Mouse (Mus musculus) neural tube, embryonic 13.5 days (tissue): ENCODE measurements at regions not wholly inside any gene's neighbourhood (a gene's known extent, or its start where the extent isn't known, plus 50 kb on each side); places are given as distances from the start of the nearest gene placed in this dataset.

Experiments
- ATAC-seq: fragments of 200-750 bp; cut with Nextera tagmentation; 2 replicates; pipeline ENCODE4 v1.8.0; 2017; ENCODE audit warnings: low read depth, mild to moderate bottlenecking, moderate TSS enrichment, moderate library complexity
- H3K27ac ChIP-seq: fragments of 300-500 bp; sonication (generic); replicated peaks from 2 replicates; pipeline ENCODE4 v1.5.1; 2015; ENCODE audit warnings: moderate library complexity, mild to moderate bottlenecking, inconsistent platforms
- H3K27me3 ChIP-seq: fragments of 300-500 bp; sonication (generic); 2 replicates; pipeline ENCODE4 v1.6.1; 2015; ENCODE audit warnings: mild to moderate bottlenecking, inconsistent platforms
- H3K36me3 ChIP-seq: fragments of 300-500 bp; sonication (generic); 2 replicates; pipeline ENCODE4 v1.6.1; 2015; ENCODE audit warnings: mild to moderate bottlenecking, inconsistent platforms
- H3K4me1 ChIP-seq: fragments of 300-500 bp; sonication (generic); replicated peaks from 2 replicates; pipeline ENCODE4 v1.6.1; 2015; ENCODE audit warnings: inconsistent platforms
- H3K4me2 ChIP-seq: fragments of 300-500 bp; sonication (generic); 2 replicates; pipeline ENCODE4 v1.6.1; 2015; ENCODE audit warnings: inconsistent platforms, mild to moderate bottlenecking, moderate library complexity
- H3K4me3 ChIP-seq: fragments of 300-500 bp; sonication (generic); 2 replicates; pipeline ENCODE4 v1.5.1; 2015; ENCODE audit warnings: mild to moderate bottlenecking, inconsistent platforms
- H3K9ac ChIP-seq: fragments of 300-500 bp; sonication (generic); 2 replicates; pipeline ENCODE4 v1.6.1; 2015; ENCODE audit warnings: moderate library complexity, mild to moderate bottlenecking, inconsistent platforms
- H3K9me3 ChIP-seq: fragments of 300-500 bp; sonication (generic); 2 replicates; pipeline ENCODE4 v1.6.1; 2016; ENCODE audit warnings: inconsistent platforms
- WGBS: fragments of 180-500 bp; shearing (Covaris S2); methylation state at CpG from one replicate; pipeline ENCODE4 v1.1.7; 2015; 5-methylcytosine and 5-hydroxymethylcytosine counted together

GRCm38 (mm10) chr12:77976952-77977351 is 217.1 kb upstream of the Gm6657 start:
- H3K4me2 ChIP-seq = no peak overlapping the region
- H3K9me3 ChIP-seq = no peaks in the 10 kb centered on the region
- WGBS = 77% methylated on average over 2 of the region's 2 CpGs
- no peak overlapping the region for H3K9ac ChIP-seq
- H3K4me3 ChIP-seq = no peak overlapping the region
- H3K27me3 ChIP-seq = no peaks in the 10 kb centered on the region
- no peak for ATAC-seq
- 0 out of 2 replicates have a peak, but pooled peaks cover 4% of the 10 kb centered on the region for H3K4me1 ChIP-seq
- no peak overlapping the region for H3K27ac ChIP-seq
- H3K36me3 ChIP-seq = no peaks in the 10 kb centered on the region

DNA sequence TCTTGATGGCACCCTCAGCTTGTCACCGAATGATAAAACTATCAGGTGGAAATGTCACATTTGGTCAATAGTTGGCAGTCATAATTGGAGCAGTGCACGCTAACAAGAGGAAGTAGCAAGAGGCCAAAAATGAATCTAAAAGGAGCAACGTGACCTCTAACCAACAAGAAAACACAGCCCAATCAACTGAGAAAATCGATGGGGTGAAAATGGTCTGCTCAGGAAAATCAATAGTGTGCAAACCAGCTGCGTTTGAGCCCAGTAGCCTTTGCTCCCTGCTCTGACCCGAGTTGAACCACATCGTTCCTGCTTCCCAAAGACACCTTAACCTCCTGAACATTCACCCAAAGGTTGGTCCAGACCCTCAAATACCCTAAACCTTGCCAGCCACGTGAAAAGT is 207.3 kb upstream of the Gm6657 start:
- H3K4me2 ChIP-seq = no peak overlapping the region
- H3K9ac ChIP-seq = no peak overlapping the region
- no peaks in the 10 kb centered on the region for H3K4me1 ChIP-seq
- no peak for ATAC-seq
- no peak overlapping the region for H3K27ac ChIP-seq
- H3K9me3 ChIP-seq = no peaks in the 10 kb centered on the region
- no peak overlapping the region for H3K4me3 ChIP-seq
- no peaks in the 10 kb centered on the region for H3K36me3 ChIP-seq
- no peaks in the 10 kb centered on the region for H3K27me3 ChIP-seq
- 83% methylated on average over 8 of the region's 8 CpGs for WGBS

- Histone ChIP-seq H3K36me3 (no peaks in the 10 kb centered on the region), H3K27me3 (no peaks in the 10 kb centered on the region), H3K4me2 (no peak overlapping the region), H3K4me1 (no peaks in the 10 kb centered on the region), H3K4me3 (no peak overlapping the region), H3K9me3 (no peaks in the 10 kb centered on the region), H3K27ac (no peak overlapping the region), H3K9ac (no peak overlapping the region)
- ATAC-seq = no peak
- 34% methylated on average over 3 of the region's 3 CpGs for WGBS
These were observed 204.3 kb upstream of the Gm6657 start for GRCm38 (mm10) chr12:77989766-77990165.

- H3K9ac ChIP-seq = no peak overlapping the region
- ATAC-seq = no peak
- 78% methylated on average over 6 of the region's 6 CpGs for WGBS
- no peak overlapping the region for H3K4me2 ChIP-seq
- no peaks in the 10 kb centered on the region for H3K27me3 ChIP-seq
- no peaks in the 10 kb centered on the region for H3K36me3 ChIP-seq
- H3K9me3 ChIP-seq = no peaks in the 10 kb centered on the region
- H3K4me1 ChIP-seq = no peaks in the 10 kb centered on the region
- H3K4me3 ChIP-seq = no peak overlapping the region
- H3K27ac ChIP-seq = no peak overlapping the region
These were observed 202.4 kb upstream of the Gm6657 start for GRCm38 (mm10) chr12:77991627-77992026.

DNA sequence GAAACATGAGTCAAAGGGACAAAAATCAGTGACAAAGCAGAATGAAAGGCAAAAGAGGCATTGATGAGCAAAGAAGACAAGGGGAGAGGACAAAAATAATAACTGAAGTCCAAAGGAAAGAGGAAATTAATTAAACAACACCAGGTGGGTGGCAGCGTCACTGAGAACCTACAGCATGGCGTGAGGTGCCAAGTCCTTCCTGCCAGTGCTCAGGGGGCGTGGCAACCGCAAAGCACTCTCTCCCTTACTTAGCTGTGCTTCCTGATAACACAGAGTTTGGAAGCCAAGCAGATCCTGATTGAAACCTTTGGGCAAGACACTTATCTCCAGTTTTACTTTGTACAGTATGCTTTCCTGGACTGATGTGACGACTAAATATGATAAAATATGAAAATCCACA is 199.9 kb upstream of the Gm6657 start:
- H3K27me3 ChIP-seq = no peaks in the 10 kb centered on the region
- no peaks in the 10 kb centered on the region for H3K4me1 ChIP-seq
- H3K4me2 ChIP-seq = no peak overlapping the region
- H3K4me3 ChIP-seq = no peak overlapping the region
- WGBS = 87% methylated on average over 5 of the region's 5 CpGs
- H3K9me3 ChIP-seq = no peaks in the 10 kb centered on the region
- ATAC-seq = no peak
- H3K9ac ChIP-seq = no peak overlapping the region
- H3K27ac ChIP-seq = no peak overlapping the region
- no peaks in the 10 kb centered on the region for H3K36me3 ChIP-seq

DNA sequence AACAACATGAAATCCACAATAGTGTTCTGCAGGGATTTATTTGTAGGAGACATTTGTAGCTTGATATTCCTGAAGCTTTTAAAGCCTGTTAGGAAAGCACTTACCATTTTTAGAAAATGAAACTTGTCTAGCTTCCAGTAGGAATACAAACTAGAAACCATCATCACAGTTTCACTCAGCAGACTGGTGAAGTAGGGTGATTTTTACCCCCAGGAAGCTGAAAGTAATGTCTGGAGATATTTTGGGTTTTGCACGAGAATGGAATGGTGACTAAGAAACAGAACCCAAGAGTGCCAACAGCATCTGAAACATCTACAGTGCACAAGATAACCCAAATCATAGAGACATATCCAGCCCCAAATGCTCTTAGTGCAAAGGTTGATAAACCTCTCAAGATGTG is 196.1 kb upstream of the Gm6657 start:
- no peak overlapping the region for H3K9ac ChIP-seq
- H3K4me3 ChIP-seq = no peak overlapping the region
- no peak overlapping the region for H3K27ac ChIP-seq
- no peaks in the 10 kb centered on the region for H3K36me3 ChIP-seq
- no peaks in the 10 kb centered on the region for H3K4me1 ChIP-seq
- no peaks in the 10 kb centered on the region for H3K27me3 ChIP-seq
- H3K9me3 ChIP-seq = no peaks in the 10 kb centered on the region
- 83% methylated on average over 1 of the region's 1 CpGs for WGBS
- no peak for ATAC-seq
- no peak overlapping the region for H3K4me2 ChIP-seq

- no peak overlapping the region for H3K9ac ChIP-seq
- no peak for ATAC-seq
- WGBS = 88% methylated on average over 3 of the region's 3 CpGs
These were observed 193.6 kb upstream of the Gm6657 start for GRCm38 (mm10) chr12:78000401-78000800.

DNA sequence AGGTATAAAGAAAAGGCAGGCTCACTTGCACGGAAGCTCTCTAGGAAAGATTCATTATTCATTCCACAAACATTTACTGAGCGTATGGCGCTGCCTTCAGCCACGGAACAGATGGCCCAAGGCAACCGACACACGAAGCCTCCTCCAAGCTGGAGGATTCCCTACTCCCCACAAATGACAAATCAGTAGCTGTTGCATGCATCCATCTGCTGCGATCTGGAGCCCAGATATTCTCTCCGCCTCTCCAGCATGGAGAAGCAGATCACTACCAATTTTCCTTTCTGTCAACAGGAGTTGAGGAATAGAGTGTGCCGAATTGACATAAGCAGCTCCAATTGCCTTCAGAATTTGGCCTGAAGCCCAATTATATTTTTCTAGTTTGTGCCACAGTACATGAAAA is 192.2 kb upstream of the Gm6657 start:
- Histone ChIP-seq H3K36me3 (no peaks in the 10 kb centered on the region), H3K9ac (no peak overlapping the region), H3K4me2 (no peak overlapping the region), H3K4me3 (no peak overlapping the region), H3K9me3 (no peaks in the 10 kb centered on the region), H3K27ac (no peak overlapping the region), H3K27me3 (no peaks in the 10 kb centered on the region), H3K4me1 (no peaks in the 10 kb centered on the region)
- no peak for ATAC-seq
- WGBS = 73% methylated on average over 9 of the region's 9 CpGs

More at GRCm38 (mm10) chr12:78000401-78000800, 193.6 kb upstream of the Gm6657 start:
- Histone ChIP-seq H3K36me3 (no peaks in the 10 kb centered on the region), H3K4me1 (no peaks in the 10 kb centered on the region), H3K4me2 (no peak overlapping the region), H3K4me3 (no peak overlapping the region), H3K27me3 (no peaks in the 10 kb centered on the region), H3K9me3 (no peaks in the 10 kb centered on the region), H3K27ac (no peak overlapping the region)

DNA sequence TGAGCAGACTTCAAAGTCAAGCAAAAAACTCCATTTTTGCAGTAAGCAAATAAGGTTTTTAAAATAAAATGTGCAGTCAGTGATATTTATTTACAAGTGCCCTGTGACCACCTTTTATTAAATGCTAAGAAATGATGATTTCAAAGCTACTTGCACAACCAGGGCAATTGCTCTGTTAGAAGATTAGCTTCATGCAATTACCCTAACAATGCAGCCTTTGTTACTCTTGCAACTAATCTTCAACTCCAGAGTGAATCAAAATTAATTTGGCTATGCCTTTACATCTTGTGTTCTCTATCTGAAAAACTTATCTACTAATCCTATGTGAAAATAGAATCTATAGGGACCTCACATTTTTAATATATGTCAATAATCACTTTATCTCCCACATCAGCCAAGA is 160.3 kb upstream of the Gm6657 start:
- no peak for ATAC-seq

GRCm38 (mm10) chr12:78046582-78046981 is 147.5 kb upstream of the Gm6657 start:
- Histone ChIP-seq H3K27me3 (no peaks in the 10 kb centered on the region), H3K9me3 (no peaks in the 10 kb centered on the region), H3K4me1 (no peaks in the 10 kb centered on the region), H3K4me2 (no peak overlapping the region), H3K4me3 (no peak overlapping the region), H3K9ac (no peak overlapping the region), H3K36me3 (no peaks in the 10 kb centered on the region), H3K27ac (no peak overlapping the region)
- WGBS = 74% methylated on average over 4 of the region's 4 CpGs
- no peak for ATAC-seq

More for the DNA sequence above, 160.3 kb upstream of the Gm6657 start:
- no peaks in the 10 kb centered on the region for H3K9me3 ChIP-seq
- H3K27ac ChIP-seq = no peak overlapping the region
- no peaks in the 10 kb centered on the region for H3K36me3 ChIP-seq
- H3K4me2 ChIP-seq = no peak overlapping the region
- no peak overlapping the region for H3K4me3 ChIP-seq
- no peaks in the 10 kb centered on the region for H3K27me3 ChIP-seq
- peaks cover 8% of the 10 kb centered on the region for H3K4me1 ChIP-seq
- H3K9ac ChIP-seq = no peak overlapping the region

- H3K27me3 ChIP-seq = no peaks in the 10 kb centered on the region; the same call in none of the 2 replicates
- peak overlapping the region; percentile 51 for H3K4me2 ChIP-seq
- ATAC-seq = peak; percentile 50
- H3K9me3 ChIP-seq = no peaks in the 10 kb centered on the region
- no peak overlapping the region for H3K27ac ChIP-seq
- peak overlapping the region; percentile 51; the same call in 1 of the 2 replicates for H3K9ac ChIP-seq
- WGBS = 4% methylated on average over 9 of the region's 9 CpGs
- peaks cover 4% of the 10 kb centered on the region for H3K4me1 ChIP-seq
- H3K4me3 ChIP-seq = peak overlapping the region; percentile 18
- no peaks in the 10 kb centered on the region for H3K36me3 ChIP-seq
These were observed 138.1 kb upstream of the Gm6657 start for GRCm38 (mm10) chr12:78055956-78056355.

DNA sequence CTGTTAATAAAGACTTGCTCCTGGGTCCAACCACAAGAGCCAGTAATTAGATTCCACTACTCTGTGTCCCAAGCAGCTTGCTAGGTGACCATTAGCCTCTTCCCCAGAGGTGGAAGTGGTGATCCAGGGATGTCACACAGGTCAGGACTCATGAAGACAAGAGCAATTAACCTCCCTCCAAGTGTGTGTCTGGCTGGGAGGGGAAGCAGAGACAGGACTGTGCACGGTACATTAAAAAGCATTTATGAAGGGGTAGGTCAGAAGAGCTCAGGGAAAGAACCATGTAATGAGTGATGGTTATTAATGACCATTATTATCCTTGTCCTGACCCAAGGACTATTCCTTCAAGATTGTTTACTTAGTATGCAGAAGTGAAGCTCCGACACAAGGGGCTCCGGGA is 136.9 kb upstream of the Gm6657 start:
- WGBS = 62% methylated on average over 3 of the region's 3 CpGs
- H3K27me3 ChIP-seq = no peaks in the 10 kb centered on the region; the same call in none of the 2 replicates
- H3K4me3 ChIP-seq = no peak overlapping the region
- H3K36me3 ChIP-seq = no peaks in the 10 kb centered on the region
- H3K27ac ChIP-seq = no peak overlapping the region
- no peaks in the 10 kb centered on the region for H3K9me3 ChIP-seq
- H3K4me2 ChIP-seq = no peak overlapping the region
- H3K9ac ChIP-seq = no peak overlapping the region
- peak; percentile 15; the same call in 1 of the 2 replicates for ATAC-seq
- peaks cover 4% of the 10 kb centered on the region for H3K4me1 ChIP-seq

GRCm38 (mm10) chr12:78059965-78060364 is 134.1 kb upstream of the Gm6657 start:
- H3K9ac ChIP-seq = no peak overlapping the region
- H3K36me3 ChIP-seq = no peaks in the 10 kb centered on the region
- H3K4me2 ChIP-seq = no peak overlapping the region
- 71% methylated on average over 5 of the region's 5 CpGs for WGBS
- ATAC-seq = no peak
- H3K4me1 ChIP-seq = peaks cover 4% of the 10 kb centered on the region
- H3K4me3 ChIP-seq = no peak overlapping the region
- no peaks in the 10 kb centered on the region; the same call in none of the 2 replicates for H3K27me3 ChIP-seq
- no peaks in the 10 kb centered on the region for H3K9me3 ChIP-seq
- no peak overlapping the region for H3K27ac ChIP-seq
